Mouse (Mus musculus) intestine, embryonic 16.5 days (tissue): Measurements from ENCODE around the gene Thap4. TPM values are rescaled to one million over a fixed set of nuclear protein-coding genes. Genes with fewer than 3 reads are reported as not detected.
"Not testable (repeated sequence)": the region's sequence is repeated elsewhere in the genome, so short reads cannot be mapped to it uniquely, and the experiment has no call there.

Source experiments
- ATAC-seq: fragments of 200-750 bp; cut with Nextera tagmentation; 2 replicates; pipeline ENCODE4 v1.8.0; 2017; ENCODE audit warnings: moderate TSS enrichment, moderate library complexity
- H3K27ac ChIP-seq: fragments of 300-500 bp; sonication (generic); 2 replicates; pipeline ENCODE4 v1.5.1; 2014; ENCODE audit warnings: mild to moderate bottlenecking, low read length
- H3K27me3 ChIP-seq: fragments of 300-500 bp; sonication (generic); replicated peaks from 2 replicates; pipeline ENCODE4 v1.6.1; 2014; ENCODE audit warnings: low read length, control low read depth, mixed read lengths; ENCODE audit not compliant: control insufficient read depth, insufficient read depth
- H3K36me3 ChIP-seq: fragments of 300-500 bp; sonication (generic); 2 replicates; pipeline ENCODE4 v1.6.1; 2014; ENCODE audit warnings: low read length, control low read depth; ENCODE audit not compliant: control insufficient read depth, insufficient read depth
- H3K4me1 ChIP-seq: fragments of 300-500 bp; sonication (generic); 2 replicates; pipeline ENCODE4 v1.6.1; 2014; ENCODE audit warnings: low read length, control low read depth, mixed read lengths; ENCODE audit not compliant: control insufficient read depth, insufficient read depth
- H3K4me2 ChIP-seq: fragments of 300-500 bp; sonication (generic); 2 replicates; pipeline ENCODE4 v1.6.1; 2014; ENCODE audit warnings: low read depth, low read length, control low read depth
- H3K4me3 ChIP-seq: fragments of 300-500 bp; sonication (generic); 2 replicates; pipeline ENCODE4 v1.5.1; 2014; ENCODE audit warnings: mild to moderate bottlenecking, low read length
- H3K9ac ChIP-seq: fragments of 300-500 bp; sonication (generic); 2 replicates; pipeline ENCODE4 v1.6.1; 2014; ENCODE audit warnings: low read depth, low read length
- H3K9me3 ChIP-seq: fragments of 300-500 bp; sonication (generic); 2 replicates; pipeline ENCODE4 v1.6.1; 2016; ENCODE audit warnings: low read length, control low read depth; ENCODE audit not compliant: control insufficient read depth
- WGBS: fragments of 180-500 bp; shearing (Covaris S2); extraction: QIAGEN DNeasy Blood & Tissue Kit; methylation state at CpG from one replicate; pipeline ENCODE4 v1.1.7; 2014; 5-methylcytosine and 5-hydroxymethylcytosine counted together
- polyA plus RNA-seq: library from polyadenylated mRNA; unstranded; fragments of >200 nt; fragmentation: Nextera tagmentation; extraction: Ambion mirVana; gene quantifications from 2 replicates; pipeline ENCODE4 v1.2.1, GENCODE M21; 2015

The Thap4 gene
- polyA plus RNA-seq, 1 experiment from 2014 or later = 85.9 TPM

DNA sequence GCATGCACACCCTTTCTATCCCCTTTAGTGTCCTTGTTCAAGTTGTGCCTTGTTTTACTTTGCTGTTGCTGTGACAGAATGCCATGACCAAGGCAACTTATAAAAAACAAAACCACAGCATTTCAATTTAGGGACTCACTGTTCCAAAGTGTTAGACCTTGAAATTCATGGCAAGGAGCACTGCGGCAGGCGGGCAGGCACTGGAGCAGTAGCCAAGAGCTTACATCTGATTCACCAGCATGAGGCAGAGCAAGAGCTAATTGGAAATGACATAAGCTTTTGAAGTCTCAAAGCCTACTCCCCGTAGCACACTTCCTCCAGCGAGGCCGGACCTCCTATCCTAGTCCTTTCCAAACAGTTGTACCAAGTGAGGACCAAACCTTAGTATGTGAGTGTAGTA is 22.0 kb upstream of the Thap4 start:
- Histone ChIP-seq H3K27ac (no peak overlapping the region), H3K4me3 (no peak overlapping the region), H3K9ac (no peak overlapping the region), H3K36me3 (peaks cover 29% of the 10 kb centered on the region; the same call in 1 of the 2 replicates), H3K4me1 (no peaks in the 10 kb centered on the region), H3K4me2 (no peak overlapping the region), H3K9me3 (no peaks in the 10 kb centered on the region), H3K27me3 (no peaks in the 10 kb centered on the region)
- 95% methylated on average over 5 of the region's 5 CpGs for WGBS
- no peak for ATAC-seq

DNA sequence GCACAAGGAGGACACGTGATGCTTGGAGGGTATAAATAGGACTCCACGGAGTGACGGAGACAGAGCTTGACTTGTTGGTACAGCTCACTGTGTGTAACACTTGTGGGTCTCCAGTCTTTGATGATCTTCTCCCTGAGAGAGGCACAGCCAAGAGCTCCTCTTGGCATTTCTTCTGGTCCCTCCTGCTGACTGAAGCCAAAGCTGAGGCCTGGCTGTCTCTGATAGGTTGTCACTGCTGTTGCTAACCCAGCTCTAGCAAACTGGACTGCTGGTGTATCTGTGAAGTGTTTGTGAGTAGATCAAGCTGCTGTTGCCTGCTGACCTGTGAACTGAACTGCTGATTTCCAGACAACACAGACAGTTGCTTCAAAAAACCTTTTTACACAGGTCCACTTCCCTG is 15.2 kb upstream of the Thap4 start:
- Histone ChIP-seq H3K4me3 (no peak overlapping the region), H3K36me3 (peaks cover 22% of the 10 kb centered on the region; the same call in 1 of the 2 replicates), H3K9ac (no peak overlapping the region), H3K27me3 (no peaks in the 10 kb centered on the region), H3K4me1 (no peaks in the 10 kb centered on the region), H3K27ac (no peak overlapping the region), H3K4me2 (no peak overlapping the region), H3K9me3 (no peaks in the 10 kb centered on the region)
- WGBS = 96% methylated on average over 3 of the region's 3 CpGs
- no peak for ATAC-seq

DNA sequence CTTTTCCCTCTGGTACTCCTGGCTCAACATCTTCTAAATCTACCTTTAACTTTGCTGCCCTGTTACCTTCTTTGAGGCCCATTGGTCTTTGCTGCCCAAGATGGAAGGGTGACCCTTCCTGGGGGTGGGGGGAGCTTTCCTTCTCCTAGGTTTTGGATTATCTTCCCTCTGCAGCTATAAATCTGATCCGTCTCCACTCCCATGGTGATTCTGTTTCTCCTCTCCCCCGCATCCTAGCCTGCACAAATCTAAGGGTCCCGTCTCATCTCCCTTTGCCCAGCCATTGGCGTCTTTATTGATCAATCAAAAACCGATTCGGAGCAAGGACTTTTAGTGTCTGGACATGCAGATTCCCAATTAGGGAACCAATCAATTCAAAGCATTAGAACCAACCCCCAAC is 12.9 kb upstream of the Thap4 start:
- no peak overlapping the region for H3K4me3 ChIP-seq
- H3K36me3 ChIP-seq = 0 out of 2 replicates have a peak, but pooled peaks cover 12% of the 10 kb centered on the region
- H3K27ac ChIP-seq = no peak overlapping the region
- H3K4me2 ChIP-seq = no peak overlapping the region
- no peaks in the 10 kb centered on the region for H3K9me3 ChIP-seq
- H3K27me3 ChIP-seq = no peaks in the 10 kb centered on the region
- H3K4me1 ChIP-seq = no peaks in the 10 kb centered on the region
- no peak overlapping the region for H3K9ac ChIP-seq
- ATAC-seq = no peak
- WGBS = 94% methylated on average over 6 of the region's 6 CpGs

DNA sequence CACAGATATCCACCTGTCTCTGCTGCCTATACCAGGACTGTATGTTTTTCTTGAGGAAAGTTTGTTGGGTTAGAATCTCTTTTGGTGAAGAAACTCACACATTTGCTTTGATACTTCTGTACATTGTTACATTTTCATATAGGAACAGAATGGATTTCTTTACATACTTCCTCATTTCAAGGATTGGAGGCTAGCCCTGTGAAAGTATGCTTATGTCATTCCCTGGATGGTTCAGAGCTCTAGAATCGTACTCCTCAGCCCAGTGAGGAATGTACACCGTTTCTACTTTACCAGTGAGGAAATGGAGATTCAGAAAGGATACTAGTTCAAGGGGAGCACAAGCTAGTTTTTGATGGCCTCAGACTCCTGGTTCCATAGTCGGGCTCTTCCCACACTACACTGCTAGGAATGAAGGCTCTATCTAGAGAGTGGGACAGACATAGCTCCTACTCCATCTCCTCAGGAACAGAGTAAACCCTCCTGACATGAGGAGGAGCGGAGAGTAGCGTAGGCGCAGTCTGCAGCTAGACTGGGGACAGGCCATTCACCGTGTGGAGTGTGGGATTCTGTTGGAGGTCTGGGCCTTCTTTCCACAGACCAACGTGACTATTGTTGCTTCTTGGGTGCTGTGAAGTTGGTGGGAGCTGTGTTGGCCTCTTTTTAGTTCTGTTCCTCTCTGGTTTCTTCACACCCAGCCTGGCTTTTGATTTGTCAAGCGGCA is 10.4 kb upstream of the Thap4 start:
- Histone ChIP-seq H3K27me3 (no peaks in the 10 kb centered on the region), H3K9me3 (no peaks in the 10 kb centered on the region), H3K27ac (no peak overlapping the region), H3K4me1 (no peaks in the 10 kb centered on the region), H3K4me2 (no peak overlapping the region), H3K9ac (no peak overlapping the region), H3K4me3 (no peak overlapping the region), H3K36me3 (0 out of 2 replicates have a peak, but pooled peaks cover 8% of the 10 kb centered on the region)
- WGBS = 90% methylated on average over 9 of the region's 9 CpGs
- ATAC-seq = no peak

DNA sequence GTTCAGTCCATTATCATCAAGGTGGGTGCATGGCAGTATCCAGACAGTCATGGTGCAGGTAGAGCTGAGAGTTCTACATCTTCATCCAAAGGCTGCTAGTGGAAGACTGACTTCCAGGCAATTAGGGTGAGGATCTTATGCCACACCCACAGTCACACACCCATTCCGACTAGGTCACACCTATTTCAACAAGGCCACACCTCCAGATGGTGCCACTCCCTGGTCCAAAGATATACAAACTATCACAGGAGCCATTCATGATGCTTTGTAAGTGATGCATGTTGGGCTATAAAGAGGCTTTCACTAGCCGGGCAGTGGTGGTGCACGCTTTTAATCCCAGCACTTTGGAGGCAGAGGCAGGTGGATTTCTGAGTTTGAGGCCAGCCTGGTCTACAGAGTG is 8.9 kb upstream of the Thap4 start:
- not testable (repeated sequence) for H3K4me1 ChIP-seq, H3K4me2 ChIP-seq, H3K9ac ChIP-seq, H3K36me3 ChIP-seq, H3K4me3 ChIP-seq, H3K27me3 ChIP-seq, H3K9me3 ChIP-seq, H3K27ac ChIP-seq
- 75% methylated on average over 3 of the region's 3 CpGs for WGBS
- peak; percentile 36; the same call in 1 of the 2 replicates for ATAC-seq

DNA sequence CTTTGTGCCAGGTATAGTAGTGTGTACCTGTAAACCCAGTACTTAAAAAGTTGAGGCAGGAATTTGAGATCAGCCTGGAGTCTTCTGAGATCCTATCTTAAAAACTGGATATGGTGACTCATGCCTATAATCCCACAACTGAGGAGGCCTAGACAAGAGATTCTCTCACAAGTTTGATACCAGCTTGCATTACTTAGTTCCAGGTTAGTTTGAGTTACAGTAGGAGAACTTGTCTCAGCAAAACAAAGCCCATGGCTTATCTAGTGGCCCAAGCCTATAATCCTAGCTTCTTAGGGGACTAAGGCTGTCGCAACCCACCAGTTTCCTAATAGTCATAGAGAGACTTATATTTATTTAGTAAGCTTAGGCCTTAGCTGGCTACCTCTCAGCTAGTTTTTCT is 5.4 kb upstream of the Thap4 start:
- WGBS = 93% methylated on average over 1 of the region's 1 CpGs
- ATAC-seq = no peak
- Histone ChIP-seq H3K27me3 (no peaks in the 10 kb centered on the region), H3K9ac (no peak overlapping the region), H3K4me2 (no peak overlapping the region), H3K4me1 (peaks cover 17% of the 10 kb centered on the region), H3K4me3 (no peak overlapping the region), H3K36me3 (no peaks in the 10 kb centered on the region), H3K27ac (no peak overlapping the region), H3K9me3 (no peaks in the 10 kb centered on the region)

DNA sequence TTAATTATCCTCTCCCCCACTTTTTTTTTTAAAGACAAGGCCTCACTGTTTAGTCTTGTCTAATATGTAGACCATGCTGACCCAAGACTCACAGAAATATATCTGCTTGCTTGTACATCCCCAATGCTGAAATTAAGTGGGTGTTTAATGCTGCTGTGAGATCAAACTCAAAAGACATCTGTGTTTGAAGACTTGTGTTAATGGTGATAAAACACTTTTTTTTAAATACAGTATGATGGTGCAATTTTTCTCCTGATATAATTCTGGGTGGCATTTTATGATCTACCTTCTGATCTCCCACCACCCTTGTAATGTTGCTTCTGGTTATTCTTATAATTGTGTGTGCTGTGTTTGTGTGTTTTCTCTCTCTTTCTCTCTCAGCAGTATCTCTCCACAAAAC is 1.5 kb upstream of the Thap4 start:
- H3K9ac ChIP-seq = no peak overlapping the region
- no peak overlapping the region for H3K27ac ChIP-seq
- H3K9me3 ChIP-seq = no peaks in the 10 kb centered on the region
- peaks cover 22% of the 10 kb centered on the region for H3K4me1 ChIP-seq
- H3K36me3 ChIP-seq = no peaks in the 10 kb centered on the region
- no peak overlapping the region for H3K4me2 ChIP-seq
- no peak overlapping the region for H3K4me3 ChIP-seq
- no peak for ATAC-seq
- H3K27me3 ChIP-seq = no peaks in the 10 kb centered on the region

DNA sequence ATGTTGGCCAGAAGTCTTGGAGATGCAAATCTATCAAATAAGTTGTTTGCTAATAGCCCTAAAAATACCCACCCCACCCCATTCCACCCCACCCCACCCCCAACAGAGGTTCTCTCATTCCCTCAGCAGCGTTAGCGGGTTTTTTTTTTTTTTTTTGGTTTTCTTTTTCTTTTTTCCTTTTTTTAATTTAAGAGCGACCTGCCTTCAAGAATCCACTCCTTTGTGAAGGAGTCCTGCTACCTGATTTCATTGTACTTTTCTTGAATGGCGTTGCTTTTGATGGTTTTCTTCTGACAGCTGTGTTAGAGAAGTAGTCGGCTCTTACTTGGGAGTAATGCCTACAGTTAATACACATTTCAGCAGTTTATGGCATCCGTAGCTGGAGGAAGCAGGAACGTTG is 954 bp upstream of the Thap4 start:
- Histone ChIP-seq H3K9ac (no peak overlapping the region), H3K9me3 (no peaks in the 10 kb centered on the region), H3K4me3 (peak overlapping the region; percentile 95), H3K27me3 (no peaks in the 10 kb centered on the region), H3K4me1 (peaks cover 22% of the 10 kb centered on the region), H3K4me2 (peak overlapping the region; percentile 80), H3K27ac (no peak overlapping the region), H3K36me3 (no peaks in the 10 kb centered on the region)
- ATAC-seq = no peak
- WGBS = 22% methylated on average over 7 of the region's 7 CpGs

DNA sequence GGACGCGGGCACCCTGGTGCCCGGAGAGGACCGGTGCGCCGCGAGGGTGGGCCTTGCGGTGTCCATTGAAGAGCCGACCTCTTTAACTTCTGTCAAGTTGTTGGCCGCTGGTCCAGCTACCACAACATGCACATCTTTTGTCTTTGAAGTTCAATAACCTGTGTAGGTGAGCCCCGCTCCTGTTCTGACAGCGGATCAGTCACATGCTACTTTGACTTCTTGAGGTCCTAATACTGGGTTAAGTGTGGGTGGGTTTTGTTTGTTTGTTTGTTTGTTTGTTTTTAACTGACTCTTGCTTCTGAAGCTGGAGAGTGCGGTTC is 587 bp upstream of the Thap4 start:
- WGBS = 0% methylated on average over 13 of the region's 13 CpGs
- Histone ChIP-seq H3K27me3 (no peaks in the 10 kb centered on the region), H3K4me1 (peaks cover 22% of the 10 kb centered on the region), H3K27ac (peak overlapping the region; percentile 85), H3K4me3 (peak overlapping the region; percentile 95), H3K4me2 (peak overlapping the region; percentile 80), H3K9me3 (no peaks in the 10 kb centered on the region), H3K36me3 (peaks cover under 1% of the 10 kb centered on the region; the same call in 1 of the 2 replicates), H3K9ac (peak overlapping the region; percentile 89)
- no peak for ATAC-seq
